Comparison of ENCODE assay signal across 14 mouse cellular contexts in the genomic region with DNA sequence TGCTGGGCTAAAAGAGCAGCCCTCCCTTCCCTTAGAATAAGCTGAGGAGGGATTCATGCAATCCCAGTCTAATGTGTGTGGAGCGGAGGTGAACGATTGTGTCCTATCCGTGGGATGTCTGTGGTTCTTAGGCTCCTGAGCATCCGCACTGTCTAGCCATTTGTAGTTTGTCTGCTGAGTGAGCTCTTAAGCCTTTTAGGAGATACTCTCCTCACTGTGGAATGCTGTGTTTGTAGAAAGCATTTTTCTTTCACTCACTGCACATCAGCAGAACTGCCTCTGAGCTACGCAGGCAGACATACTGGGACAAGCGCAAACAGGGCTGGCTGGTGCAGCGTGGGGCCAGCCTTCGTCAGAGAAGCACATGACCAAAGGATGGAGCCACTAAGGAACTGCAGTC.
DNase-seq lines count a peak whose midpoint lies in the region; ATAC-seq lines count a peak whose summit lies in the region.
"Had no signal": no experiment of that assay in that cellular context is flagged by ENCODE, and none has a peak within 500 bp of the region (broad histone marks: within the 10 kb centered on the region; RNA-seq: fewer than 3 reads in every experiment).

No protein-coding gene starts in this region.

- H3K4me2 ChIP-seq in hindbrain, embryonic 13.5 days, result peak overlapping the region; percentile 23
- no peak overlapping the region for H3K4me2 ChIP-seq in hindbrain, embryonic 11.5 days (replicated peaks; ENCODE audit: low read depth, low read length)
- H3K4me2 ChIP-seq in midbrain, embryonic 14.5 days (ENCODE audit: low read length), result peak overlapping the region; percentile 43
- H3K4me2 ChIP-seq: limb, embryonic 15.5 days had no signal

- intact Hi-C loops in heart, postnatal 10 days (cut with DNase I), result no loop called here

- H3K9ac ChIP-seq in hindbrain, embryonic 13.5 days, result no peak overlapping the region
- no peak overlapping the region for H3K9ac ChIP-seq in hindbrain, embryonic 11.5 days (ENCODE audit: low read depth, low read length)
- H3K9ac ChIP-seq in midbrain, embryonic 14.5 days (replicated peaks; ENCODE audit: low read length), result peak overlapping the region; percentile 13
- H3K9ac ChIP-seq: limb, embryonic 15.5 days had no signal

- H3K27me3 ChIP-seq in hindbrain, embryonic 13.5 days, result no peaks in the 10 kb centered on the region
- no peaks in the 10 kb centered on the region for H3K27me3 ChIP-seq in hindbrain, embryonic 11.5 days (ENCODE audit: control insufficient read depth, insufficient read depth, low read length)
- no peaks in the 10 kb centered on the region for H3K27me3 ChIP-seq in midbrain, embryonic 14.5 days (ENCODE audit: control insufficient read depth, insufficient read depth, low read length)
- H3K27me3 ChIP-seq: limb, embryonic 15.5 days had no signal

- H3K9me3 ChIP-seq in hindbrain, embryonic 13.5 days, result no peaks in the 10 kb centered on the region; the same call in 1 of the 2 replicates
- H3K9me3 ChIP-seq in hindbrain, embryonic 11.5 days (ENCODE audit: control insufficient read depth, low read length), result no peaks in the 10 kb centered on the region
- H3K9me3 ChIP-seq in midbrain, embryonic 14.5 days (ENCODE audit: control insufficient read depth, low read length), result no peaks in the 10 kb centered on the region
- H3K9me3 ChIP-seq: limb, embryonic 15.5 days had no signal

- H3K4me1 ChIP-seq in hindbrain, embryonic 13.5 days (replicated peaks), result peaks cover 13% of the 10 kb centered on the region; the same call in 1 of the 2 replicates
- H3K4me1 ChIP-seq in hindbrain, embryonic 11.5 days (replicated peaks; ENCODE audit: control insufficient read depth, insufficient read depth, low read length), result no peaks in the 10 kb centered on the region
- H3K4me1 ChIP-seq in midbrain, embryonic 14.5 days (ENCODE audit: control insufficient read depth, insufficient read depth, low read length), result 0 out of 2 replicates have a peak, but pooled peaks cover 4% of the 10 kb centered on the region
- H3K4me1 ChIP-seq: limb, embryonic 15.5 days had no signal

- H3K27ac ChIP-seq in hindbrain, embryonic 13.5 days, result peak overlapping the region; percentile 84
- no peak overlapping the region for H3K27ac ChIP-seq in hindbrain, embryonic 11.5 days (ENCODE audit: low read depth, low read length)
- H3K27ac ChIP-seq in midbrain, embryonic 14.5 days (replicated peaks; ENCODE audit: low read depth, low read length), result peak overlapping the region; percentile 88
- H3K27ac ChIP-seq: limb, embryonic 15.5 days; macrophage had no signal

- 63% methylated on average over 8 of the region's 8 CpGs for WGBS in hindbrain, embryonic 13.5 days
- 79% methylated on average over 8 of the region's 8 CpGs for WGBS in hindbrain, embryonic 11.5 days
- WGBS in midbrain, embryonic 14.5 days, result 60% methylated on average over 8 of the region's 8 CpGs

- no peak for DNase-seq in hindbrain, embryonic 11.5 days (ENCODE audit: low spot score)
- peak; percentile 40 to 46 for DNase-seq in right cerebral cortex, postnatal 10 days (ENCODE audit: low spot score in 2 of 2)
- no peak for DNase-seq in right cerebral cortex, postnatal 14 days
- peak; percentile 74 for DNase-seq in midbrain, embryonic 14.5 days
- no peak for DNase-seq in heart, postnatal 10 days
- DNase-seq in MN1 (ENCODE audit: low spot score), result no peak
- no peak for DNase-seq in T-cell, adult 2 months (ENCODE audit: low spot score)
- DNase-seq: adrenal gland, postnatal 36 days; gastrocnemius, postnatal 25 days; heart, postnatal 4 days; kidney, postnatal 36 days had no signal

- peak; percentile 85 for ATAC-seq in hindbrain, embryonic 13.5 days (ENCODE audit: low FRiP score)
- no peak for ATAC-seq in hindbrain, embryonic 11.5 days (ENCODE audit: low FRiP score)
- ATAC-seq in midbrain, embryonic 14.5 days (ENCODE audit: low FRiP score, low TSS enrichment), result peak; percentile 60; the same call in 1 of the 2 replicates

- H3K4me3 ChIP-seq in hindbrain, embryonic 13.5 days, result no peak overlapping the region
- H3K4me3 ChIP-seq in hindbrain, embryonic 11.5 days (ENCODE audit: low read depth, low read length), result no peak overlapping the region
- no peak overlapping the region for H3K4me3 ChIP-seq in midbrain, embryonic 14.5 days (replicated peaks; ENCODE audit: low read depth, low read length)
- H3K4me3 ChIP-seq: limb, embryonic 15.5 days had no signal

- no peaks in the 10 kb centered on the region for H3K36me3 ChIP-seq in hindbrain, embryonic 13.5 days
- no peaks in the 10 kb centered on the region for H3K36me3 ChIP-seq in hindbrain, embryonic 11.5 days (ENCODE audit: control insufficient read depth, insufficient read depth, low read length)
- no peaks in the 10 kb centered on the region for H3K36me3 ChIP-seq in midbrain, embryonic 14.5 days (ENCODE audit: control insufficient read depth, insufficient read depth, low read length)
- H3K36me3 ChIP-seq: limb, embryonic 15.5 days had no signal

Comparison
In these comparisons a context has a peak if more than half of its experiments do, and no peak if none do; other contexts are left out.
1. DNase-seq: peak in right cerebral cortex, postnatal 10 days (2 of 2) and midbrain, embryonic 14.5 days (single experiment); none in hindbrain, embryonic 11.5 days (single experiment), right cerebral cortex, postnatal 14 days (single experiment), heart, postnatal 10 days (0 of 2), MN1 (single experiment) and T-cell, adult 2 months (single experiment).